Mouse (Mus musculus): ENCODE measurements around the gene Pak6. TPM values are rescaled to one million over a fixed set of nuclear protein-coding genes. Genes with fewer than 3 reads are reported as not detected.
A peak's percentile ranks its signal among the peaks of the same experiment; 100 is the strongest.

The Pak6 gene
- total RNA-seq, 2 experiments from 2014 or later: 8.0 to 13.6 TPM

DNA sequence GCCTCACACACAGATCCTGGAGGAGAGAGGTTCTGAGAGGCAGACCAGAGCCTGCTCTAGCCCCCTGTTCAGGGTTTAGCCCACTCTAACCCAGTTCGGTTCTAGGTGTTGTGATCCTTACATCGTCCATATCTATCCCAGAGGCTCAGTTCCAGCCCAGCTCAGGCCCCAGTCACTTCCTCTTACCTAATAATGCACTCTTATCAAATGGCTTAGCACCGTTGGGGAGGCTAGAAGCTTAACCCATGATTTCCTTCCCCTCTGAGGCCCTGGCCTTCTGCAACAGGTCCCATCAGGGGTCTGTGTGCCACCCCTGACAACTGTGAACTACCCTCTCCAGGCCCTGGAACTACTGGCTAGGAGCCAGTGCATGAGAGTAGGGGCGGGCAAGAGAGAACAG, 66.1 kb downstream of the Pak6 start:
- no peak for DNase-seq

DNA sequence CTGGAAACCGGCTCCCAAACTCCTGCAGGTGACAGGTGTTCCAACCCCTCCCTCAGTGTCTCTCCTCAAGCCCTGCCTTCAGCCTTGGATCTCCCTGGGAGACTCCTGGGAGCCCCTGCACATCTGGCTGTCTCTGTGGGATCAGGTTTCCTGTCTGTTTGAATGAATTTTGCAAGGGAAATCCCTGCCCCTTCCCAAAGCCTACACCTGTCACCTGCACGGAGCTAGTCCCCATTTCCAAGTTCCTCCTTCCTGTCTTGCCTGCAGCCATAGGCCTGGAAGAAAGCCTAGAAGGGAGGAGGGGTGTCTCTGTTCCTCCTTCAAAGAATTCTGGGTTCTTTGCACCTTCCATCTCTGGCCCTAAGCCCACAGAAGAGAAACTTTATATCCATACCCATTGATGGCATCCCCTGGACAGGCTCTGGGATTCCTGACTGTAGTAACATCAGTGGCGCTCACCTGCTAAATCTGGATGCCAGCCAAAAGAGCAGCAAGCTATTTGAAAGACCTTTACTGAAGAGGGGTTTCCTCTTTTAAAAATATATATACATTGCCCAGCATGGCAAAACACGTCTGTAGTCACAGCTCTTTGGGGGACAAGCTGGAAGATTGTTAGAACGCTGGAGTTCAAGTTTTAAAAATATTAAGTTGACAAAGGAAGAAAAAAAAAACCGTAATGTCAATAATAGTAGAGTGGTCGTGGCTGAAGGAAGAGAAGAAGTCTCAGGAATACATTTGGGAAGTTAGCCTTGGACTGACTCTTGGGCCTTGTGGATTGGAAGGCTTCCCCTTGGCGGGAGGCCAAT, 66.9 kb downstream of the Pak6 start:
- no peak for DNase-seq

DNA sequence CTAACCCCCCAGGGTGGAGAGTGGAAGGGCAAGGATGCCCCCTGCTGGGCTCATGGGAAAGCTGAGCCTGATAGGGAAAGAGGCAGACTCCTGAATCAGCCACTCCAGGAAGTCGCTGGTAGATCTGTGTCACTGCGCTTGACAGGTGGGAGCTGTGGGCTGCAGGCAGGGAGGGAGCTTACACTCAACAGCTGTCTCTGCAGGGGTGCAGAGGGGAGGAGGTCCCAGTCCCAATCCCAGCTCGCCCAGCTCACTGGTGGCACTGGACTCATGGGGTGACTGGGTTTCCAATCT, 67.5 kb downstream of the Pak6 start:
- peak; percentile 90 for DNase-seq

DNA sequence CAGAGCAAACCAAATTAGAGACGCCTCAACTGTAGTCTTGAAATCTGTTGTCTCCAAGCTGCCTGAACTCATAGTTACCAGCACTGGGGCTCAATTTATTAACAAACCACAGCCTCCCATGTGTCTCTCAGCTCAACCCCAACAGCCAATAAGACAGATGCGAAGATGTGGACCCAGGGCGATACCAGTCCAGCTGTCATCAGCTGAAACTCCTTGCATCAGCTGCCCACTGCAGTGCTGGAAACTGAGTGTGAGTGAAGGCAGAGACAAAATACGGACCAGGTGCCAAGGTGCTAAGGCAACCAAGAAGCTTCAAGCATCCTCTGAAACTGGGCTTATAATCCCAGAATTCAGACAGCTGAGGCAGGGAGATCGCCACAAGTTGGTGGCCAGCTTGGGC, 68.9 kb downstream of the Pak6 start:
- no peak for DNase-seq

DNA sequence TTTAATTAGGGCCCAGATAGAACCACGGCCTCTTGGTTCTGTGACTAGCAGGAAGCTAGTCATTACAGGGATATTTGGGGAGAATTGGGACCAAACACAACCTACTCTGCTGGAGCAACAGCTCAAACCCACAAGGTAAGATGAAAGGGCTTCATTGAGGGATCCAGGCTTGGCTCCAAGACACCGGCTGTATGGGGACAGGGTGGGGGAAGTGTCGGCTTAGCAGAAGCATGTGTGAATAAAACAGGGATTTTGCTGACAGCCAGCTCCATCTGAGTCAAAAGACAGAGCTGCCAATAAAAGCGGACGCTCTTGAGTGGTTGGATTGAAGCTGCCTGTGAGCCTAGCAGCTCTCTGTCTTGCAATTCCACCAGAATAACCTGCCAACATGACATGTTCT, 70.2 kb downstream of the Pak6 start:
- DNase-seq: no peak

DNA sequence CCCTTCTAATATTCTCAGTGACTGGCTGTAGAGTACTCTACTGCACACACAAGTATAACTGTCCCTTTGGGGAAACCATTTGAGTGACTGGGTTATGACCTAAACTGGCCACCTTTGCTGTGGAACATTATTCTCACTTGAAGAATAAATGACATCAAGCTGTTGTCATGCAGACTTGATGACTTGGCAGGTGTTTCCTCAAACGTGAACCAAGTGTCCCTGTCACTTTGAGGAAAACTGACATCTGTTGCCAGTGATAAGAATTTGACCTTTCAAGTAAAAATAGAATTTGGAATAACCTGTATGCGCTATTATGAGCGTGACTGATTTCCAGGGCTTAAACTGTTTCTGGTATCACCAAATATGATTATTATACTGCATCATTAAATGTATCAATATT, 77.2 kb downstream of the Pak6 start:
- DNase-seq: no peak

DNA sequence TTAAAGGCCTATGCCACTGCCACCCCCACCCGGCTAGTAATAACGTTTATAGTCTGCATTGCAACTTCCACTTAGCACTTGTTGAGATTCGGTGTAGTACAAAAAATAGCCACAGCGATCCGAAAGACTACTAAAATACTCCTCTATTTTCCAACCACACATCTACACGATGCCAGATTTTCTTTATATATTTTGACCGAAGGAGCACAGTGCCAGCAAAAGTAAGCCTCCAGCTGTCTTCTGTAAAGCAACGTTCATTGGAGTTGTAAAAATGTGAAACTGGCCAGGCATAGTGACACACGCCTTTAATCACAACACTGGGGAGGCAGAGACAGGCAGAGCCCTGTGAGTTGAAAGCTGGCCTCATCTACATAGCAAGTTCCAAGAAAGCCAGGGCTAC, 78.1 kb downstream of the Pak6 start:
- no peak for DNase-seq

DNA sequence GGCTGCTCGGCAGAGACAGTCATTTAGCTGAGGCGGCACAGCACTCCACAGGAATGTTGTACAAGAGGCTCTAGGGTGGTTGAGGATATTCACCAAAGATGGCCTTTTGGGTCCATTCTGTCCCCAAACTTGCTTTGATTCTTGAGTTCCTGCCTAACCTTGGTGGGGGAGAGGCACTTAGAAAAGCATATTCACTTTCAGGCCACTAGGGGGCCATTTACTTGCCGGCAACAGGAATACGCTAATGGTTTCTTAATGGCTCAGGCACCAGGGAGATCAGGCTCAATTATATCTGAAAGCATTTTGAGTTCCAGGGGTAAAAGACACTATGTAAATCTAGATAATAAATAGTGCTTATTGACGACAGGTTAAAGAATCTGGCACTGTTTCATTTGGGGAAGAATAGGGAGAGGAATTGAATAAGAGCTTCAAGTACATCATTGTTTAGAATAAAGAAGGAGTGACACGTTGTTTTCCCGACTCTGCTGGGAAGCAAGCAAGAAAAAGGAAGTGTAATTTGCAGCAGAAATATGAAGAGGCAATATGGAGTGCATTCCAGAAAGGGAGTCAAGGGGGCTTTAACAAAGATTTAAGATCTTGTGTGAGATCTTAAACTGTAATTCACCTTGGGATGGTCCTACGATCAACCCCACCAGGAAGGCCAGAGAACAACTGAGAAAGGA, 80.3 kb downstream of the Pak6 start:
- DNase-seq: peak; percentile 55

DNA sequence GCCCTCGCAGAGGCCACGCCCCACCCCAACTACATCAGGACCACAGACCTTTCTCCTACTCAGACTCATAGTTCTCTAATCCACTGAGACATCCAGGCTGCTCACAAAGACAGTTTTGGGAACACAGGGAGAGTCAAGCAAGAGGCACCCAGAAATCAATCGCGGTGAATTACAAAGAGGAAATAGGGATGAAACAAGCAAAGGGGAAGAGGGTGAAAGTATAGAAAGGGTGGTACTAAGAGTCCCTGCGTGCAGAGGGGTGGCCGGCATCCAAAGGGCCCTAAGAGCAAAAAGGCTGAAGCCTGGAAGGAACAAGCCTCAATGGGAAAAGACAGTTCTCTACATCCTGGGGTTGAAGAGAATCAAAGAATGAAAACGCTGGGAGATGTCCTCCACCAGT, 81.5 kb downstream of the Pak6 start:
- no peak for DNase-seq

DNA sequence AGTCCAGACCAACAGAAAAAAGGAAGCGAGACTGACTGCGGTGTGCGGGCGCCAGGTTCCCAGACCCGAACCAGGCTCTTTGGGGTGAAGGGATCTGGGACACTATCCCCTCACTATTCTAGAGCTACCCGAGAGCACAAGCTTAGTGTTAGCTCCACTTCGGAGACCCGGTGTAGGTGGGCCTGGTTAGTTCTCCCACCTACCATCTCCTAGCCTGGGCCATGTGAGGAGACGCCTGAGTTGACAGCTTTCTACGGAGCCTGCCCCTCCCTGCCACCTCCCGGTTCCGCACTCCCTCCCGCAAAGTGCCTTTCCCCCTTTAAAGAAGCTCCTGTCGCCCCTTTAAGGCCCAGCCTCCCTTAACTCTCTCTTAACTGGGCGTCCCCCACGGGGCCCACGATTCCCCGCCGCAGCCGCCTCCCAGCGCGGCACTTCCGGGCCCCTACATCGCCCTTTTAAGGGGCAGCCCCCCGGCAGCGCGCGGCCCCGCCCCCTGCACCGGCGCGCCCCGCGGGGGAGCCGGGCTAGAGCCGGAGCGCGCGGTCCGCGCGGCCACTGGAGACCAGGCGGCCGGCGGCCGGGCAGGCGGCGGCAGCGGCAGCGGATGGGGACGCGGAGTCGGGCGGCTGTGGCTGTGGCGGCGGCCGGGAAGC, 82.3 kb downstream of the Pak6 start, which contains the start of gene Inafm2:
TSS of gene Inafm2 (plus strand) at position 527 of the 653 bp plus-strand sequence.
- DNase-seq: peak; percentile 95

DNA sequence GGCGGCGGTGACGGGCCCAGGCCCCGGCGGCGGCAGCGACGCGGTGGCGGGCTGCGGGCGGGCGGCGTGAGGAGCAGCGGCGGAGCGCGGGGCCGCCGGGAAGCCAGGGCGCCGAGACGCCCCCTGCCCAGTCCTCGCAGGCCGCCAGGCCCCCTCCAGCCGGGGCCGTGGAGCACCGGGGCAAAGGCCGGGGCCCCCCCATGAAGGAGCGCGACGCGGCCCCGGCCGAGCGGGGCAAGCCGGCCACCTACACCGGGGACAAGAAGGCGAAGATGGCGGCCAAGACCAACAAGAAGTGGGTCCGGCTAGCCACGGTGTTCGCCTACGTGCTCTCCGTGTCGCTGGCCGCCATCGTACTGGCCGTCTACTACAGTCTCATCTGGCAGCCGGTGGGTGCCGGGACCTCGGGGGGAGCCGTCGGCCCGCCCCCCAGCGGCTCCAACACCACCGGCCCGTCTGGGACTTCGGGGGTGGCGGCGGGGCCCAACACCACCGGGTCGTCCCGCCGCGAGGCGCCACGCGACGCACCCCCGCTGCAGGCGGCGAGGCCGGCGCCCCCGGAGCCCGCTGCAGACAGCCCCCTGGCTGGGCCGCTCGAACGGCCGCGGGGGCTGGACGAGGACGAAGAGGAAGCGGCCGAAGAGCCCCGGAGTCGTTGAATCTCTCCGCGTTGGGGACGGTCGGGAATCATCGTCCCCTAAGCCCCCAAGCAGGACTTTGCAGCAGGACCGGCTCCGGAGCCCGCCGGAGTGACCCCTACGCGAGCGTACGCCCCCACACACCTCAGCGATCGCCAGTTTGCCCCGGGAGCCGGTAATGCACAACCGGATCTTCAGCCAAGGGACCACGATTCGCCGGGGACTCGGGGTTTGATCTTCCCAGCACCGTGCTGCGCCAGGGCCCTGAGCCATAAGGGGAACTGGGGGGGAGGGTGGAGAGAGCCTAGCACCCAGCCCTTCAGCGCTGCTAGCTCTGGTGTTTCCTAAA, 83.1 kb downstream of the Pak6 start:
- DNase-seq: peak; percentile 53

DNA sequence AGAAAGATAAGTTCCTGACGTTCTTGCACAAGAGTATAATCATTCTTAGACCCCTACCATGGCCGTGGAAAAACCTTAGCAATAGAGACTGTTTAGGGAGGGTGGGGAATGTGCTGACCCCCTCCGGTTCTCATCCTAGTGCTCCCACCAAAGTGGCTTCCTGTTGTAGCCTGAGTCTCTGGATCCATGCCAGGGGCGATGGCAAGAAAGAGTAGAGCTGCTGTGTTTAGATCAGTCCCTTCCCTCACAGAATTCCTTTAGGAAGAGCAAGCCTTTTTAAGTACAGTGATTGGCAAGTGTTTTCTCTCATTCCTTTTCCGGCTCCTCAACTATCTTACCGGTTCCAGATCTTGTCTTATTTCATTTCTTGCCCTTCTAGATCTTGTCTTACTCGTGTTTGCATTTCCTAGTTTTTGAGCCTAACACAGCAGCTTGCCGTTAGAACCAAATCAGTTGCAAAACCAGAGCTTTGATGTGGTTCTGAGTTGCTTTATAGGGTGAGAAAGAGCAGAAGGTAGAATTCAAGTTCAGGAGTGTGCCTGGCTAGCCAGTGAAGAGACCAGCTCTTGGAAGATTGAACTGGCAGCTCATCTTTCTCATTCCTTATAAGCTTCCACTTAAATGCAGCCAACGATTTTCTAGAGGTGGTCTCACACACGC, 84.3 kb downstream of the Pak6 start:
- peak; percentile 55 for DNase-seq

Other genes with a start within 250 kb of the Pak6 start
- 100 to 1,000 TPM; 139 to 146 TPM for gene Srp14, start 183.6 kb upstream of the Pak6 start, total RNA-seq (2021)
- 10 to 100 TPM; 18.6 to 23.1 TPM for gene Bmf, start 113.6 kb upstream of the Pak6 start, total RNA-seq (2021)
- 10 to 100 TPM; 21.6 to 27.2 TPM for gene Bub1b, start 65.1 kb upstream of the Pak6 start, total RNA-seq (2021)
- gene Ankrd63, start 40.7 kb downstream of the Pak6 start, total RNA-seq (2021): under 1 TPM; 0.09 to 0.15 TPM
- gene Plcb2, start 65.1 kb downstream of the Pak6 start, total RNA-seq (2021): 1 to 10 TPM; 1.8 to 3.0 TPM
- 10 to 100 TPM; 27.3 to 27.9 TPM for gene Inafm2, start 82.5 kb downstream of the Pak6 start, total RNA-seq (2021)
- 1 to 10 TPM; 3.2 to 5.5 TPM for gene Ccdc9b, start 99.4 kb downstream of the Pak6 start, total RNA-seq (2021)
- not detected for gene Phgr1, start 109.5 kb downstream of the Pak6 start, total RNA-seq (2021)
- 10 to 100 TPM; 22.0 to 26.2 TPM for gene Disp2, start 116.4 kb downstream of the Pak6 start, total RNA-seq (2021)
- 10 to 100 TPM; 18.2 to 19.1 TPM for gene Knstrn, start 150.7 kb downstream of the Pak6 start, total RNA-seq (2021)
- 100 to 1,000 TPM; 157 to 177 TPM for gene Ivd, start 198.7 kb downstream of the Pak6 start, total RNA-seq (2021)
- gene Bahd1, start 237.1 kb downstream of the Pak6 start, total RNA-seq (2021): 10 to 100 TPM; 30.1 to 37.9 TPM